Mouse (Mus musculus) heart, adult 2 months (tissue): ENCODE data around the gene Lsg1.

ENCODE experiments used
- CTCF ChIP-seq: fragments of 200-600 bp; IDR thresholded peaks from 2 replicates; pipeline ENCODE4 v1.8.1; 2022; ENCODE audit warnings: antibody characterized with exemption, mild to moderate bottlenecking, moderate library complexity
- EP300 ChIP-seq: fragments of 200-500 bp; IDR thresholded peaks from 2 replicates; pipeline ENCODE4 v1.6.1; 2011; ENCODE audit warnings: low read depth, low read length, control low read depth; ENCODE audit not compliant: insufficient read depth
- POLR2A ChIP-seq: fragments of 200-500 bp; IDR thresholded peaks from 2 replicates; pipeline ENCODE4 v1.6.1; 2011; ENCODE audit warnings: mild to moderate bottlenecking, low read depth, low read length, control low read depth; ENCODE audit not compliant: insufficient read depth

GRCm38 (mm10) chr16:30512375-30513049, 74.9 kb downstream of the Lsg1 start:
- TF ChIP-seq EP300, result 0 out of 2 replicates have a peak, but pooled peaks have one; percentile 18
- no peak for TF ChIP-seq CTCF
- TF ChIP-seq POLR2A, result no peak
